Mouse (Mus musculus) naive thymus-derived CD4-positive, alpha-beta T cell, adult 5 months (primary cell): Measurements from ENCODE around the gene Rtraf. TPM values are rescaled to one million over a fixed set of nuclear protein-coding genes. Genes with fewer than 3 reads are reported as not detected.

ENCODE experiments used
- polyA plus RNA-seq: library from polyadenylated mRNA; unstranded; fragments of 100-300 nt; shearing (Covaris generic); gene quantifications from one replicate; pipeline ENCODE4 v1.2.1, GENCODE M21; 2017

Rtraf gene
- polyA plus RNA-seq = 79.8 TPM

GRCm38 (mm10) chr14:19823321-19824142, at the start of gene Rtraf:
Rtraf (minus strand) TSS chr14:19823824.

Other genes with a start within 250 kb of the Rtraf start
- 0.22 TPM for gene Gm2237, start 238.7 kb downstream of the Rtraf start, polyA plus RNA-seq
- not detected for gene Gm5458, start 221.2 kb downstream of the Rtraf start, polyA plus RNA-seq
- gene Nid2, start 72.6 kb downstream of the Rtraf start, polyA plus RNA-seq = 0.22 TPM
- 27.7 TPM for gene Gng2, start 153.8 kb upstream of the Rtraf start, polyA plus RNA-seq